Mouse (Mus musculus): ENCODE data around the gene Sema3g.

- TF ChIP-seq CTCF (IDR thresholded peaks at IDR 0.05; ENCODE audit: borderline replicate concordance, insufficient read depth, low read length) (no peak), POLR2A (IDR thresholded peaks at IDR 0.05; ENCODE audit: low read depth, low read length) (peak; percentile 58)
Observed at GRCm38 (mm10) chr14:31250222-31251083, 32.8 kb downstream of the Sema3g start.
